Mouse (Mus musculus): ENCODE data around the gene Sox18.

The Sox18 gene

DNA sequence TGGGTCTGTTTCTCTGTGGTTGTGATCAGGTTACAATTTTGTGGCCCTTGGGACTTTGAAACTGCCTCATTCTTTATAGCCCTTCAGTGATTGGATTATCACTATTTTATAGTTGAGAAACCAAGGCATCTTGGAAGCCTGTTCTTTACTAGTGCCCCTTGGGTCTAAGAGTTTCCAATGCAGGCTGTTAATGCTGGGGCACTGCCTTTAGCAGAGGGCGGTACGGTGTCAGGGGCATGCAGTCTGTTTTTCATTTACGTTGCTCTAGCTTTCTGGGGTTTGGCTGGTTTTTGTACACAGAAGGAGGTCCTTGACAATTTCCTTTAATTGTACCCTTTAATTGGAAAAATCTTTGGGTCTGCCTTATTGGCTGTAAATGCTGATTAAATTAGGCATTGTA is 25.8 kb downstream of the Sox18 start:
- no peak for DNase-seq

DNA sequence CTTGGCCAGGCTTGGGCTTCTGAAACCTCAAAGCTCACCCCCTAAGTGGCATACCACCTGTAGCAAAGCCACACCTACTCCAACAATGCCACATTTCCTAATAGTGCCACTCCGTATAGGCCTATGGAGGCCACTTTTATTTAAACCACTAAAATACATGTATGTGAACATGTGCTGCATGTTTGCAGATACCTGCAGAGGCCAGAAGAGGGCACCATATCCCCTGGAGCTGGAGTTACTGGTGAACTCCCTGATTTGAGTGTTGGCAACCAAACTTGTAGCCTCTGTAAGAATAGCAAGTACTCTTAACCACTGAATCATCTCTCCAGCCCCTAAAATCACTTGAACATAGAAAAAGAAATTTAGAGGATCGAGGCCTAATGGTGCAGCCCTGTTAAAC is 27.1 kb downstream of the Sox18 start:
- DNase-seq = no peak

DNA sequence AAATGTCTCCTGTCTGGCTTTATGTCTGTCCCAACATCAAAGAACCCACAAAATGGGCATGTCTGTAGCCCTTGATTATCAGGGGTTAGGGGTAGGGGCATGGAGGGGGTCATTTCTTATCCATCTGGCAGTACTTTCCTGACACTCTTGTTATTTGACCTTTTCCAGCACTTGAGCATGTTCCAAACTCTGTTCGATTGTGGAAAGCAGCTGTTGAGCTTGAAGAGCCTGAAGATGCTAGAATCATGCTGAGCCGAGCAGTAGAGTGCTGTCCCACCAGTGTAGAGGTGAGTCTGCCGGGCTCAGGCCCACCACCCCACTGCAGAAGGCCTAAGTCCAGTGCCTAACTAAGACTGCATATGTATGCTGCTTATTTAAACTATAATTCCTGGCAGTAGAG is 35.6 kb downstream of the Sox18 start:
- DNase-seq = peak; percentile 81

DNA sequence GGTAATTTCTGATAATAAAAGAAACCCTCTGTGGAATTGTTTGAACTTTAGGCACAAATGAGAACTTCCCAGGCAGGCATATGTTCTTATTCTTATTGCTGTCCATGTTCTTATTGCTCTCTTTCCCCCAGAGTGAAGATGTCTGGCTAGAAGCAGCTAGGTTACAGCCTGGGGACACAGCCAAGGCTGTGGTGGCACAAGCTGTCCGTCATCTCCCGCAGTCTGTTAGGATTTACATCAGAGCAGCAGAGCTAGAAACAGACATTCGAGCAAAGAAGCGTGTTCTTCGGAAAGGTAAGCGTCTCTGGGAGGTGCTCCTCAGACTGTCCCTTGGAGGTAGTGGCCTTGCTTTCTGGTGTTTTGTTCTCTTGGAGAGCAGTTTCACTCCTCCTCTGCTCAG is 38.8 kb downstream of the Sox18 start:
- peak; percentile 64 for DNase-seq

DNA sequence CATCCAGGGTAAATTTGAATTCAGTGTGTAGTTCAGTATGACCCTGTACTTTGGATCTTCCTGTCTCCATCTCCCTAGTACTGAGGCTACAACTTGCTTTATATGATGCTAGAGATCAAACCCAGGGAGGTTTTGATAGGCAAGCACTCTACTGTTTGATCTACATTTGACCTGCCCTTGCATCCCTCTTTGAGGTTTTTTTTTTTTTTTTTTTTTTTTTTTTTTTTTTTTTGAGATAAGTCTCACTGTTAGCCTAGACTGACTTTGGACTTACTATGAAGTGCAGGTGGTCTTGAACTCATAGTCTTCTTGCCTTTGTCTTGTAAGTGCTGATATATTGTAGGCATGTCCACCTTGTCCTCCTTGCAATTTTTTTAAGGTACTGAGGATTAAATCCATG is 43.0 kb downstream of the Sox18 start:
- no peak for DNase-seq

DNA sequence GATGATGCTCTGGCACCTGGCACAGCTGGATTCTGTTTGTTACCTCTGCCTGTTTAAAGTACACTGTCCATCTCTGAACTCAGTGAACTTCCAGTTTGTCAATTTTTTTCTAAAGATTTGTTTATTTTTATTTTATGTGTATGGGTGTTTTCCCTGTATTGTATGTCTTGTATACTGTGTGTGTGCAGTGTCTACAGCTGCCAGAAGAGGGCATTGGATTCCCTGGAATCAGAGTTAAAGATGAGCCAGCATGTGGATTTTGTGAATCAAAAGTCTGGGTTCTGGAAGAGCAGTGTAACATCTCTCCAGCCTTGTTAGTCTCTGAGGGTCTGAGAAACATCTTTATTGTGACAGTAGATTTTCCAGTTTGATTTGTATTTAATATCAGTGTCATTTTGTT is 48.0 kb downstream of the Sox18 start:
- peak; percentile 34 for DNase-seq
